Mouse (Mus musculus) liver, embryonic 14.5 days (tissue): Measurements from ENCODE around the gene Ltbp1. TPM values are rescaled to one million over a fixed set of nuclear protein-coding genes. Genes with fewer than 3 reads are reported as not detected.

Experiments
- ATAC-seq: fragments of 200-750 bp; cut with Nextera tagmentation; 2 replicates; pipeline ENCODE4 v1.8.0; 2017; ENCODE audit warnings: moderate number of reproducible peaks, mild to moderate bottlenecking, moderate library complexity; ENCODE audit not compliant: insufficient read depth
- DNase-seq, 3 experiments: peaks; one replicate each; pipeline ENCODE4 v3.0.0-alpha.2; 2012 to 2013; ENCODE audit warnings: low read depth in 3 of 3, low spot score in 3 of 3
- H3K27ac ChIP-seq: fragments of 300-500 bp; sonication (generic); 2 replicates; pipeline ENCODE4 v1.5.1; 2014; ENCODE audit warnings: moderate library complexity, mild to moderate bottlenecking, control low read depth, inconsistent platforms
- H3K27me3 ChIP-seq: fragments of 300-500 bp; sonication (generic); 2 replicates; pipeline ENCODE4 v1.6.1; 2014; ENCODE audit warnings: mild to moderate bottlenecking, low read length, moderate library complexity; ENCODE audit not compliant: control insufficient read depth, insufficient read depth
- H3K36me3 ChIP-seq: fragments of 300-500 bp; sonication (generic); replicated peaks from 2 replicates; pipeline ENCODE4 v1.6.1; 2014; ENCODE audit warnings: low read depth; ENCODE audit not compliant: control insufficient read depth, insufficient read depth
- H3K4me1 ChIP-seq, 2 experiments: fragments of 200-500 bp in 1 of 2; fragments of 300-500 bp in 1 of 2; sonication (generic) in 1 of 2; replicated peaks; 2 replicates each; pipeline ENCODE4 v1.6.1; 2012 to 2014; ENCODE audit warnings: antibody characterized with exemption in 1 of 2, inconsistent platforms in 1 of 2, low read length in 1 of 2; ENCODE audit not compliant: control insufficient read depth in 2 of 2, insufficient read depth in 2 of 2
- H3K4me2 ChIP-seq: fragments of 300-500 bp; sonication (generic); 2 replicates; pipeline ENCODE4 v1.6.1; 2014; ENCODE audit warnings: low read depth, mild to moderate bottlenecking, control low read depth, moderate library complexity
- H3K4me3 ChIP-seq, 2 experiments: fragments of 200-500 bp in 1 of 2; fragments of 300-500 bp in 1 of 2; sonication (generic) in 1 of 2; 2 replicates each; pipeline ENCODE4 v1.5.1; 2012 to 2014; ENCODE audit warnings: low read depth in 2 of 2, low read length in 2 of 2, mild to moderate bottlenecking in 2 of 2, control low read depth in 1 of 2, inconsistent platforms in 1 of 2, moderate library complexity in 1 of 2; ENCODE audit not compliant: insufficient read depth in 1 of 2
- H3K9ac ChIP-seq: fragments of 300-500 bp; sonication (generic); replicated peaks from 2 replicates; pipeline ENCODE4 v1.6.1; 2014; ENCODE audit warnings: mild to moderate bottlenecking, control low read depth, moderate library complexity
- H3K9me3 ChIP-seq: fragments of 300-500 bp; sonication (generic); 2 replicates; pipeline ENCODE4 v1.6.1; 2016; ENCODE audit warnings: low read length, mixed read lengths; ENCODE audit not compliant: control insufficient read depth
- CTCF ChIP-seq: IDR thresholded peaks from 2 replicates; pipeline ENCODE4 v1.5.1; 2016; ENCODE audit warnings: antibody characterized with exemption, low read depth, control low read depth
- EP300 ChIP-seq: IDR thresholded peaks from 2 replicates; pipeline ENCODE4 v1.6.1; 2016; ENCODE audit warnings: antibody characterized with exemption, low read depth
- WGBS: fragments of 180-500 bp; shearing (Covaris S2); extraction: QIAGEN DNeasy Blood & Tissue Kit; methylation state at CpG from one replicate; pipeline ENCODE4 v1.1.7; 2014; ENCODE audit not compliant: insufficient replicate concordance; 5-methylcytosine and 5-hydroxymethylcytosine counted together
- polyA plus RNA-seq, 2 experiments: library from polyadenylated mRNA; depleted of rRNA in 1 of 2; stranded (reverse) in 1 of 2; unstranded in 1 of 2; fragments of >200 nt; fragmentation: Nextera tagmentation in 1 of 2; extraction: Ambion mirVana in 1 of 2; gene quantifications; 2 replicates each; pipeline versions ENCODE4 v1.2.1 to v1.2.3; 2012 to 2014

Ltbp1 gene
- polyA plus RNA-seq, 2 experiments = 1.9 to 2.2 TPM

DNA sequence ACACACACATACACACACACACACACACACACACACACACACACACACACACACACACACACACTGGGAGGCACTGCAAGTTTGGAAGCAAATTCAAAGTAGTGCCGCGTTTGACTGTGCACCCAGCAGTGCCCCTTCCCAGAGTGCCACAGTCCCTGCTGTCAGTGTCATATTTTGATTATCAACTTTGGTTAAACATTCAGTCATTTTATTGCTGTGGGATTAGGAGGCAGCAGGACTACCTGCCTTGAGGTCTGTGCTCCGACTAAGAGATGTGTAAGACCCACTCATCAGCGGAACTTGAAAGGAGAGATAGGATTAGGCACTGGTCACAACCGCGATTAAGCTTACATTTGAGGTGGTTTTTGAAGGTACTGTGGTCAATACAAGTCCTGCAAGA lies 213.3 kb downstream of the Ltbp1 start:
- Histone ChIP-seq H3K4me1 (no peaks in the 10 kb centered on the region), H3K9me3 (no peaks in the 10 kb centered on the region), H3K36me3 (no peaks in the 10 kb centered on the region), H3K4me3 (no peak overlapping the region), H3K4me2 (no peak overlapping the region), H3K27ac (no peak overlapping the region), H3K9ac (no peak overlapping the region), H3K27me3 (no peaks in the 10 kb centered on the region)
- DNase-seq (no peak), ATAC-seq (no peak)
- TF ChIP-seq CTCF (no peak), EP300 (no peak)
- 84% methylated on average over 6 of the region's 6 CpGs for WGBS

DNA sequence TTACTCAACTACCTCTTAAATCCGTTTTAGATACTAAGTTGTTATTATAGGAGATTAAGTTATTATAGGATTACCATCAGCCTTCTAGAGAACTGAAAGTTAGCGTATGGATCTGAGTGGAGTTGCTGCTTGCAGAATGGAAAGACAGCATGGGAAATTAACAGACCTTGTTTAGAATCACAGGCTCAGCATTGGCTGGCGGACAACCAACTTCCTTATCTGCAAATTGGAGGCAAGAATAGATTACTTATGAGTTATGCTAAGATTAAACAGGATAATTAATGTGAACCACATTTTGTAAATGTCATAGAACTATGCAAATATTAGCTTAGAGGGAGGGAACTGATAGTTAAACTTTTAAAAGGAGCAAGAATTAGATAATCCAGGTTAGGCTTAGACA lies 223.0 kb downstream of the Ltbp1 start:
- Histone ChIP-seq H3K4me3 (no peak overlapping the region), H3K36me3 (no peaks in the 10 kb centered on the region), H3K4me1 (no peaks in the 10 kb centered on the region; a peak in 1 of 4 replicates), H3K9ac (no peak overlapping the region), H3K4me2 (no peak overlapping the region), H3K27ac (no peak overlapping the region), H3K27me3 (no peaks in the 10 kb centered on the region), H3K9me3 (no peaks in the 10 kb centered on the region)
- WGBS = 62% methylated on average over 3 of the region's 3 CpGs
- ATAC-seq = no peak
- TF ChIP-seq CTCF = no peak
- no peak for TF ChIP-seq EP300
- DNase-seq = no peak

DNA sequence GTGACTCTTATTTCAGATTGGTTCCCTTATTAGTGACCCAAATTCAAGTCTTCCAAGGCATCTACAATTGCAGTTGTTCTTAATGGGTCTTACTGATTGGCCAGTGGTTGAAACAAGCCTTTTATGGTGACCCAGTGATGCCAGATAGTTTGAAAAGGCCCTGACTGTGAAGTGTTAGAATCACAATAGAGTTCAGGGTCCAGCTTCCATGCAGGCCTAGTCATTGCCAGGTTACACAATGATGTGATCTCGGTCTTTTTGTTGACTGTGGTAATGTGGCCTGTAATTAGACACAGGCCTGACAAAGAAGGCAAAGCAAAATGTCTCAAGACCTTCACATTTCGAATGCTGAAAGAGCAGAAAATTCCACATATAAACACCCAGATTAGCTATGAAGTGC lies 227.8 kb downstream of the Ltbp1 start:
- no peaks in the 10 kb centered on the region; a peak in 1 of 4 replicates for H3K4me1 ChIP-seq
- no peak overlapping the region for H3K9ac ChIP-seq
- TF ChIP-seq CTCF (no peak), EP300 (no peak)
- no peaks in the 10 kb centered on the region for H3K36me3 ChIP-seq
- no peaks in the 10 kb centered on the region for H3K27me3 ChIP-seq
- no peak for ATAC-seq
- H3K9me3 ChIP-seq = no peaks in the 10 kb centered on the region
- 45% methylated on average over 2 of the region's 2 CpGs for WGBS
- no peak overlapping the region for H3K4me2 ChIP-seq
- no peak for DNase-seq
- H3K4me3 ChIP-seq = no peak overlapping the region
- no peak overlapping the region for H3K27ac ChIP-seq

DNA sequence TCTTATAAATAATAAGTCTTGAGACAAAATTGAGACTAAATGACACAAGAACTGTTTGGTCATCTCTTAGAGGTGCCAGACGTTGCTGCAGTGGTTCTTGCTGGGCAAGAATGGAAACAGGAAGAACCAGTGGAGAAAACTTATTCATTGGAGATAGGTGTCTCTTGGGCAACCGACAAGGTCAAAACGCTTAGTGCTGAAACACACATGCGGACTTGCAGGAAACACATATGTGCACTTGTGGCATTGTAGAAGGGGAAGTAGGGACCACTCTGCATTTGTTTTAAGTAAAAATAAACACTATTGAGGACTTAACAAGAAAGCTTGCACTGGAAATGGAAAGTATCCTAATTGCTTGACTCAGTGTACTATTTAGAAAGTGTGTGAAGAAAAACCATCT lies 228.6 kb downstream of the Ltbp1 start:
- H3K4me2 ChIP-seq = no peak overlapping the region
- ATAC-seq = no peak
- no peak overlapping the region for H3K9ac ChIP-seq
- DNase-seq = peak in 1 of 3 experiments; percentile 6
- H3K9me3 ChIP-seq = no peaks in the 10 kb centered on the region
- WGBS = 36% methylated on average over 4 of the region's 4 CpGs
- no peaks in the 10 kb centered on the region for H3K36me3 ChIP-seq
- no peaks in the 10 kb centered on the region; a peak in 1 of 4 replicates for H3K4me1 ChIP-seq
- H3K27ac ChIP-seq = no peak overlapping the region
- TF ChIP-seq CTCF = no peak
- TF ChIP-seq EP300 = no peak
- no peaks in the 10 kb centered on the region for H3K27me3 ChIP-seq
- no peak overlapping the region for H3K4me3 ChIP-seq

DNA sequence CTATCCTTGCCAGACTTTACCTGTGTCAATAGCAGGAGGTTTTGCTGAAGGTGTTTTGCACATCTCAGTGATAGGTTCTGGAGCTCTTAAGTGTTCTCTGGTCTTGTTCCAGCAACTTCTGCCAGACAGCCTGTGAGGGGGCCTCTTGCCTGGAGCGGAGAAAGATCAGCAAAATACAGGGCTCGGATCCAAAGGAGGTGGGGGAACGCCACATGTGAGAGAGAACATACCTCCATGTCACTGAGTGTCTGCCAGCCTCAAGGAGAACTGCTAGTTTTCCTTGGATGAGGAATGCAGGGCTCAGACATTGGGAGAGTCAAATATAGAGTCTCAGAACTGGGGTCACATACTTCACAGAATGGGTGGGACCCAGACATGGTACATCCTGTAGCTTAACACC lies 230.4 kb downstream of the Ltbp1 start:
- TF ChIP-seq EP300 (no peak), CTCF (no peak)
- H3K36me3 ChIP-seq = no peaks in the 10 kb centered on the region
- H3K4me3 ChIP-seq = no peak overlapping the region
- no peak overlapping the region for H3K4me2 ChIP-seq
- no peaks in the 10 kb centered on the region for H3K27me3 ChIP-seq
- DNase-seq = no peak
- H3K9me3 ChIP-seq = no peaks in the 10 kb centered on the region
- H3K4me1 ChIP-seq = no peaks in the 10 kb centered on the region; a peak in 1 of 4 replicates
- no peak overlapping the region for H3K27ac ChIP-seq
- ATAC-seq = no peak
- H3K9ac ChIP-seq = no peak overlapping the region
- WGBS = 79% methylated on average over 3 of the region's 3 CpGs

DNA sequence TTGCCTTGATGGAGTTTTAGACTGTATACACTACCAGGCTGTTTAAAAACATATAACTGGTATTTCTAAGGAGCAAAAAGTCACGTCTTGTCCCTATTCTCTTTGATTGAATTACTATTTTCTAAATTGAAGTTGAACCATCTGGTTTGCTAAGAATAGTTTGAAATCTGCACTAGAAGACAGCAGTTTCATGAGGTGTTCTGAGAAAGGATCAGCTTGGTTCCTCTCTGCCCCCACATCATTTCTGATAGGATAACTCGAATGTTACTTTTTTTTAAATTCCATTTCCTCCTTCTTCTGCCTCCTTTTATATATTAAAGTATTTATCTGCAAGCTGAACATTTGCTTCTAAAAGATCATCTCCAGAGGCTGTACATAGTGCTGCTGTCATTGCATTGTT lies 231.2 kb downstream of the Ltbp1 start:
- H3K9me3 ChIP-seq = no peaks in the 10 kb centered on the region
- H3K27me3 ChIP-seq = no peaks in the 10 kb centered on the region
- no peak overlapping the region for H3K4me2 ChIP-seq
- H3K4me3 ChIP-seq = no peak overlapping the region
- no peaks in the 10 kb centered on the region for H3K36me3 ChIP-seq
- ATAC-seq = no peak
- H3K9ac ChIP-seq = no peak overlapping the region
- no peak for TF ChIP-seq CTCF
- no peak for TF ChIP-seq EP300
- WGBS = 62% methylated on average over 2 of the region's 2 CpGs
- H3K4me1 ChIP-seq = no peaks in the 10 kb centered on the region; a peak in 1 of 4 replicates
- no peak overlapping the region for H3K27ac ChIP-seq
- DNase-seq = no peak
